Mouse (Mus musculus): ENCODE measurements around the gene Magee1. TPM values are rescaled to one million over a fixed set of nuclear protein-coding genes. Genes with fewer than 3 reads are reported as not detected.
"Not testable (repeated sequence)": the region's sequence is repeated elsewhere in the genome, so short reads cannot be mapped to it uniquely, and the experiment has no call there.

The Magee1 gene
- polyA plus RNA-seq (2012; rRNA removed) (0.93 and 1.00 TPM in 2 replicates), polyA plus RNA-seq (2014; fragmentation: Nextera tagmentation; extraction: Ambion mirVana) (0.71 and 1.1 TPM in 2 replicates)

DNA sequence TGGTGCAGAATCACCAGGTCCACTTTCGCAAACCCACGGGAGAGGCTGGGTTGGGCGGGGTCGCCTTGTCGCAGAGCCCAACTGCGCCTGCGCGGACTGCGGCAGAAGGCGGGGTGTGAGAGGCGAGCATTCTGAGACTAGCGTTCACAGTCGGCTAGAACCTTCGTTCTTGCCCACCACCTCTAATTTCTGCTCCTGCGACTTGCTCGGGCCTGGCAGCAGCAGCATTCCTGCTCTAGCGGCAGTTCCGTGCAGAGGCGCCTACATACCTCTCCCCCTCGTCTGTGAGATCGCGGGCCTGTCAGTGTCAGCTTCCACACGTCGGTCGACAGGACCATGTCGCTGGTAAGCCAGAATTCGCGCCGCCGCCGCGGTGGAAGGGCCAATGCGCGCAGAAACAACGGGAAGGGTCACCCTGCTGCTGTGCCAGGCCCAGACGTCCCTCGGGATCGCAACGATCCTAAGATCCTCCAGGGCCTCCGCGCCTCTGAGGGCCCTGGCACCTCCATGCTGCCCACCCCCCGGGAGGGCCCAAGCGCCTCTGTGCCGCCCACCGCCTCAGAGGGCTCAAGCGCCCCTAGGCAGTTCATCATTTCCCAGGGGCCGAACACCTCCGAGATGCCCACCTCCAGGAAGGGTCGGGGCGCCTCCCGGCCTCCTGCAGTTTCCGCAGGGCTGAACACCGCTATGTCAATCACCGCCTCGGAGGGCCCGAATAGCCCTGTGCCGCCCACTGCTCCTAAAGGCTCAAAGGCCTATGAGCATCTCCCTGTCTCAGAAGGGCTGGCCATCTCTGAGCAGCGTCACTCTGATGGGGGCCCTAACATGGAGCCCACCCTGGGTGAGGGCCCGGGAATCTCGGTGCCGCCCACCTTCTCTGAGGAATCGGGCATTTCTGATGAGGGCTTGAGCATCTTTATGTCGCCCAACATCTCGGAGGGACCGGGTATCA, at the start of gene Magee1:
Gene Magee1 (plus strand): TSS at position 104 of the 952 bp plus-strand sequence.
- WGBS (ENCODE audit: insufficient replicate concordance) = 11% methylated on average over 65 of the region's 65 CpGs
- peak within 1 kb of the TSS; percentile 46 for H3K9ac ChIP-seq (replicated peaks)
- peak; percentile 13 to 33 (median 22) for DNase-seq (ENCODE audit: low read depth in 3 of 3, low spot score in 3 of 3)
- no peaks in the 10 kb centered on the region for H3K36me3 ChIP-seq (replicated peaks; ENCODE audit: control insufficient read depth, insufficient read depth, low read depth)
- TF ChIP-seq EP300 (IDR thresholded peaks at IDR 0.05; ENCODE audit: low read depth) (no peak), CTCF (IDR thresholded peaks at IDR 0.05; ENCODE audit: low read depth) (no peak)
- no peaks in the 10 kb centered on the region for H3K9me3 ChIP-seq (ENCODE audit: control insufficient read depth, low read length)
- peak within 1 kb of the TSS; percentile 78 for H3K4me2 ChIP-seq (ENCODE audit: low read depth)
- H3K4me1 ChIP-seq (replicated peaks; ENCODE audit: control insufficient read depth in 2 of 2, insufficient read depth in 2 of 2, low read length in 1 of 2) = no peaks in the 10 kb centered on the region
- ATAC-seq (ENCODE audit: insufficient read depth) = peak; percentile 70
- no peak within 1 kb of the TSS for H3K27ac ChIP-seq
- H3K27me3 ChIP-seq (ENCODE audit: control insufficient read depth, insufficient read depth, low read length) = no peaks in the 10 kb centered on the region; the same call in 1 of the 2 replicates
- peak within 1 kb of the TSS; percentile 49 to 77 for H3K4me3 ChIP-seq (ENCODE audit: insufficient read depth in 1 of 2, low read depth in 2 of 2, low read length in 2 of 2)

DNA sequence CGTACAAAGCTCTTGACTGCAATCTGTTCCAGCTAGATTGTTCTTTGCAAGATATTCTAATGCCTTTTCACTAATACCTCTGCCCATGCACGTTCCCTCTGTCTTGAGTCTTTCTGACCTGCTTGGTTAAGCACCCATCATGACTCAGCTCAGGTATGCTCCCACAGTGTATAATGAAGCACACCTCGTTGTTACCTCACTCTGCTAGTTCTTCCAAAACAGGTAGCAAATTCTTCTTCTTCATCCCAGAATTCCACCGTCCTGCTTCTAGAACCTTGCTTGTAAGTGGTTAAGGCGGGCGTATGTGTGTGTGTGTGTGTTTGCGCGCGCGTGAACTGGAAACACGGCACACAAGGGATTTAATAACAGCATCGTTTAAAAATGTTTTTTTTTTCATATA, 41.0 kb upstream of the Magee1 start:
- WGBS (ENCODE audit: insufficient replicate concordance) = 4% methylated on average over 12 of the region's 12 CpGs
- no peaks in the 10 kb centered on the region for H3K9me3 ChIP-seq (ENCODE audit: control insufficient read depth, low read length)
- peaks cover 5% of the 10 kb centered on the region for H3K36me3 ChIP-seq (replicated peaks; ENCODE audit: control insufficient read depth, insufficient read depth, low read depth)
- ATAC-seq (ENCODE audit: insufficient read depth) (peak; percentile 24; the same call in 1 of the 2 replicates), DNase-seq (ENCODE audit: low read depth in 3 of 3, low spot score in 3 of 3) (no peak)
- H3K4me2 ChIP-seq (ENCODE audit: low read depth) = peak overlapping the region; percentile 71
- no peaks in the 10 kb centered on the region for H3K27me3 ChIP-seq (ENCODE audit: control insufficient read depth, insufficient read depth, low read length)
- no peak overlapping the region for H3K27ac ChIP-seq
- H3K4me1 ChIP-seq (replicated peaks; ENCODE audit: control insufficient read depth in 2 of 2, insufficient read depth in 2 of 2, low read length in 1 of 2) = peaks cover 0 to 4% of the 10 kb centered on the region in 2 experiments; a peak in 1 of 4 replicates
- peak overlapping the region; percentile 72 to 87 for H3K4me3 ChIP-seq (ENCODE audit: insufficient read depth in 1 of 2, low read depth in 2 of 2, low read length in 2 of 2)
- peak overlapping the region; percentile 10 for H3K9ac ChIP-seq (replicated peaks)
- TF ChIP-seq EP300 (IDR thresholded peaks at IDR 0.05; ENCODE audit: low read depth) = no peak
- no peak for TF ChIP-seq CTCF (IDR thresholded peaks at IDR 0.05; ENCODE audit: low read depth)

DNA sequence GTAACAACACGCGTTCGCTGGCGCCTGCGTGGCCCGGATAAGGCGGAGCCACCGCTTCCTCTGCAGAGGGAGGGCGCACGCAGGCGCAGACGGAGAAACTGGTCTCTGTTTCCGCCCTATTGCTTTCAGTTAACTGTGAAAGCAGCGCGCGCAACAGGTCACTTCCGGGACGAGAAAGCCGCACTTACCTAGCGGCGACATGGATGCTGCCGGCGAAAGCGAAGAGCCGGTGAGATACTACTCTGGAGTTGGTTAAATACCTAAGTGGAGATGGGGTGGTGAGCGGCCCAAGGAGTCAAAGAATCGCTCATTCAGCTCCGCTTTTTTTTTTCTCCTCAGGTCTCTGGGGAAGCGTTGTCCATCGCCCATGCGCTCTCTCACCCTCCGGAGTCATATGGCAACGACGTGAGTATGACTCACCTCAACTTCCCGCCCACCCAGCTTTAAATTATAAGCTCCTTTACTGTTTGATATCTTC, 40.5 kb upstream of the Magee1 start, which contains the start of gene Pbdc1:
Gene Pbdc1 (plus strand): TSS at position 142 of the 478 bp plus-strand sequence.
- Histone ChIP-seq H3K9ac (replicated peaks) (peak within 1 kb of the TSS; percentile 65), H3K27me3 (ENCODE audit: control insufficient read depth, insufficient read depth, low read length) (no peaks in the 10 kb centered on the region), H3K36me3 (replicated peaks; ENCODE audit: control insufficient read depth, insufficient read depth, low read depth) (peaks cover 5% of the 10 kb centered on the region), H3K4me2 (ENCODE audit: low read depth) (peak within 1 kb of the TSS; percentile 71), H3K9me3 (ENCODE audit: control insufficient read depth, low read length) (no peaks in the 10 kb centered on the region), H3K4me1 (replicated peaks; ENCODE audit: control insufficient read depth in 2 of 2, insufficient read depth in 2 of 2, low read length in 1 of 2) (peaks cover 0 to 4% of the 10 kb centered on the region in 2 experiments; a peak in 1 of 4 replicates), H3K27ac (no peak within 1 kb of the TSS), H3K4me3 (ENCODE audit: insufficient read depth in 1 of 2, low read depth in 2 of 2, low read length in 2 of 2) (peak within 1 kb of the TSS; percentile 72 to 87)
- no peak for TF ChIP-seq CTCF (IDR thresholded peaks at IDR 0.05; ENCODE audit: low read depth)
- no peak for TF ChIP-seq EP300 (IDR thresholded peaks at IDR 0.05; ENCODE audit: low read depth)
- ATAC-seq (ENCODE audit: insufficient read depth) = peak; percentile 98
- WGBS (ENCODE audit: insufficient replicate concordance) = 1% methylated on average over 35 of the region's 35 CpGs
- DNase-seq (ENCODE audit: low read depth in 3 of 3, low spot score in 3 of 3) = peak; percentile 83 to 87 (median 84)

DNA sequence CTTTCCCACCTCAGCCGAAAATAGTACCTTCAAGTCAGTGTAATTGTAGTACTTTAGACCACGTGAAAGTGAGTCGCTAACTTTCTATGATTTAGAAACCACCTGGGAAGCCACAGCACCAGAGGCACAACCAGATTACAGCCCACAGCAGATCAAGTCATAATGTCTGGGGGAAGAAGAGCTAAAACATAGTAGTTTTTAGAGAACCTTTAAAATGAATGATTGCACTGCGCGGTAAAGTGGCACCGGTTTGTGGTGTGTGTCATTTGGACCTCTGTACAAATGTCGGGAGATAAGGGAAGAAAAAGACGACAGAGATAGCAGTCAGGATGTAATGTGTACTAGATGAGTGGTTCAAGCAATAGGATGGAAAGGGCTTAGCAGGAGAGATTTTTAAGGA, 40.1 kb upstream of the Magee1 start:
- ATAC-seq (ENCODE audit: insufficient read depth) (peak; percentile 44), DNase-seq (ENCODE audit: low read depth in 3 of 3, low spot score in 3 of 3) (no peak)
- H3K9ac ChIP-seq (replicated peaks) = peak overlapping the region; percentile 65
- 2% methylated on average over 8 of the region's 8 CpGs for WGBS (ENCODE audit: insufficient replicate concordance)
- no peak for TF ChIP-seq CTCF (IDR thresholded peaks at IDR 0.05; ENCODE audit: low read depth)
- TF ChIP-seq EP300 (IDR thresholded peaks at IDR 0.05; ENCODE audit: low read depth) = no peak
- H3K9me3 ChIP-seq (ENCODE audit: control insufficient read depth, low read length) = no peaks in the 10 kb centered on the region
- H3K4me3 ChIP-seq (ENCODE audit: insufficient read depth in 1 of 2, low read depth in 2 of 2, low read length in 2 of 2) = peak overlapping the region; percentile 72 to 87
- H3K4me1 ChIP-seq (replicated peaks; ENCODE audit: control insufficient read depth in 2 of 2, insufficient read depth in 2 of 2, low read length in 1 of 2) = peaks cover 0 to 4% of the 10 kb centered on the region in 2 experiments; a peak in 1 of 4 replicates
- peaks cover 5% of the 10 kb centered on the region for H3K36me3 ChIP-seq (replicated peaks; ENCODE audit: control insufficient read depth, insufficient read depth, low read depth)
- peak overlapping the region; percentile 71 for H3K4me2 ChIP-seq (ENCODE audit: low read depth)
- H3K27me3 ChIP-seq (ENCODE audit: control insufficient read depth, insufficient read depth, low read length) = no peaks in the 10 kb centered on the region
- H3K27ac ChIP-seq = no peak overlapping the region

DNA sequence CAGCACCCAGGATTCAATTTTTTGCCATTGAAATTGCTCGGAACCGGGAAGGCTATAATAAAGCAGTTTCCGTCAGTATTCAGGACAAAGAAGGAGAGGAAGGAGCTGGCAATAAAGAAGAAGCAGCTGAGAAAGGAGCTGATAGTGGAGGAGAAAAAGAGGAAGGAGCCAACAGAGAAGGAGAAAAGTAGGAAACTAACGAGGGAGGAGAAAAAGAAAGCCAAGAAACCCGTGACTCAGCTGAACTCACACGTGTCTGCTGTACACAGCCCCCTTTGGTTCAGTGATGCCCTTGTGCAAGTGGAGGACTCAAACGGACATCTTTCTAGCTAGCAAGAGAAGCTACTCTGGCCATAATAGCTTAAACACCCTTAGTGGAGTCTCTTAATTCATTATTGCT, 37.2 kb upstream of the Magee1 start:
- not testable (repeated sequence) for H3K9ac ChIP-seq (replicated peaks); H3K36me3 ChIP-seq (replicated peaks; ENCODE audit: control insufficient read depth, insufficient read depth, low read depth); H3K9me3 ChIP-seq (ENCODE audit: control insufficient read depth, low read length); H3K4me2 ChIP-seq (ENCODE audit: low read depth); ATAC-seq (ENCODE audit: insufficient read depth); DNase-seq (ENCODE audit: low read depth in 3 of 3, low spot score in 3 of 3); H3K27me3 ChIP-seq (ENCODE audit: control insufficient read depth, insufficient read depth, low read length); H3K27ac ChIP-seq; H3K4me1 ChIP-seq (replicated peaks; ENCODE audit: control insufficient read depth in 2 of 2, insufficient read depth in 2 of 2, low read length in 1 of 2); H3K4me3 ChIP-seq (ENCODE audit: insufficient read depth in 1 of 2, low read depth in 2 of 2, low read length in 2 of 2)
- WGBS (ENCODE audit: insufficient replicate concordance) = 55% methylated on average over 7 of the region's 7 CpGs
